Mouse (Mus musculus) midbrain, embryonic 13.5 days (tissue): ENCODE results near the gene Klhdc4. TPM values are rescaled to one million over a fixed set of nuclear protein-coding genes. Genes with fewer than 3 reads are reported as not detected.

Experiments used
- ATAC-seq: fragments of 200-750 bp; cut with Nextera tagmentation; 2 replicates; pipeline ENCODE4 v1.8.0; 2017; ENCODE audit warnings: mild to moderate bottlenecking, moderate TSS enrichment, moderate library complexity
- H3K27ac ChIP-seq: fragments of 300-500 bp; sonication (generic); 2 replicates; pipeline ENCODE4 v1.5.1; 2015; ENCODE audit warnings: inconsistent platforms, mild to moderate bottlenecking, moderate library complexity
- H3K27me3 ChIP-seq: fragments of 300-500 bp; sonication (generic); 2 replicates; pipeline ENCODE4 v1.6.1; 2015; ENCODE audit warnings: mild to moderate bottlenecking, inconsistent platforms
- H3K36me3 ChIP-seq: fragments of 300-500 bp; sonication (generic); 2 replicates; pipeline ENCODE4 v1.6.1; 2015; ENCODE audit warnings: mild to moderate bottlenecking, inconsistent platforms
- H3K4me1 ChIP-seq: fragments of 300-500 bp; sonication (generic); replicated peaks from 2 replicates; pipeline ENCODE4 v1.6.1; 2015; ENCODE audit warnings: inconsistent platforms
- H3K4me2 ChIP-seq: fragments of 300-500 bp; sonication (generic); replicated peaks from 2 replicates; pipeline ENCODE4 v1.6.1; 2015; ENCODE audit warnings: moderate library complexity, mild to moderate bottlenecking, inconsistent platforms
- H3K4me3 ChIP-seq: fragments of 300-500 bp; sonication (generic); replicated peaks from 2 replicates; pipeline ENCODE4 v1.5.1; 2015; ENCODE audit warnings: mild to moderate bottlenecking, inconsistent platforms
- H3K9ac ChIP-seq: fragments of 300-500 bp; sonication (generic); replicated peaks from 2 replicates; pipeline ENCODE4 v1.6.1; 2015; ENCODE audit warnings: mild to moderate bottlenecking, inconsistent platforms
- H3K9me3 ChIP-seq: fragments of 300-500 bp; sonication (generic); 2 replicates; pipeline ENCODE4 v1.6.1; 2016; ENCODE audit warnings: mild to moderate bottlenecking, inconsistent platforms
- WGBS: fragments of 180-500 bp; shearing (Covaris S2); methylation state at CpG from one replicate; pipeline ENCODE4 v1.1.7; 2015; 5-methylcytosine and 5-hydroxymethylcytosine counted together
- polyA plus RNA-seq: library from polyadenylated mRNA; unstranded; fragments of >200 nt; fragmentation: Nextera tagmentation; extraction: Ambion mirVana; gene quantifications from 2 replicates; pipeline ENCODE4 v1.2.1, GENCODE M21; 2015

The Klhdc4 gene
- polyA plus RNA-seq, result 45.5 and 45.7 TPM in 2 replicates

DNA sequence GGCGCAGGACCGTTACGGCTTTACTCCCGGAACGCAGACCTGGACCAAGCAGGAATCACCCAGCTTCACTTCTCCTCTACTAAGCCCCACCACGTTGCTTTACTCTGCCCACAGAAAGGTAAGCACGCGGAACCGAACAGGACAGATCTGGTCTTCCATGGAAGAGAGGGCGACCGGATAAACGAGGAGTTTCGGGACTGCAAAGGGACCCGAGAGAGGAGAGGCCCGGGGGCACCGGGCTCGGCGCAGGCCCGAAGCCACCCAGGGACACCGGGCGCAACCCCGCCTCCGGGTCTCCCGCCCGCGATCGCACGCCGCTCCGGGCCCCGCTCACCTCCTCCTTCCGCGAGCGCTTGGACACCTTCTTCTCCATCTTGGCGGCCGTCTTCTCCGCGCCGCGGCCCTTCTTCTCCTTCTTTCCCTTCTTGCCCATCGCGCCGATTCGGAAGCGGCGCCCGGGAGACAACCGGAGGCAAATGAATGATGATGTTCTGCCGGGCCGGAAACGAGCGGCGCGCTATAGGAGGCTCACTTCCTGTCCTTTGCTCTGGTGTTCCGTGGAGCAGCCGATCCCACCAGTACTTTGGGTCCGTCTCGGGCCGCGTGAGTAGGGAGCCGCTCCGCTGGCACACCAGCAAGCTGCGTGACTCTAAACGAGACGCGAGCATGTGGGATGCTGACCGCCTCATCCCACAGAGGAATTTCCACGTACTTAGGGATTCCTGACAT is at the start of gene Klhdc4:
TSS of gene Klhdc4 (minus strand) at position 522 of the 729 bp plus-strand sequence.
- under 1% methylated on average over 68 of the region's 68 CpGs for WGBS
- peak; percentile 99 for ATAC-seq

DNA sequence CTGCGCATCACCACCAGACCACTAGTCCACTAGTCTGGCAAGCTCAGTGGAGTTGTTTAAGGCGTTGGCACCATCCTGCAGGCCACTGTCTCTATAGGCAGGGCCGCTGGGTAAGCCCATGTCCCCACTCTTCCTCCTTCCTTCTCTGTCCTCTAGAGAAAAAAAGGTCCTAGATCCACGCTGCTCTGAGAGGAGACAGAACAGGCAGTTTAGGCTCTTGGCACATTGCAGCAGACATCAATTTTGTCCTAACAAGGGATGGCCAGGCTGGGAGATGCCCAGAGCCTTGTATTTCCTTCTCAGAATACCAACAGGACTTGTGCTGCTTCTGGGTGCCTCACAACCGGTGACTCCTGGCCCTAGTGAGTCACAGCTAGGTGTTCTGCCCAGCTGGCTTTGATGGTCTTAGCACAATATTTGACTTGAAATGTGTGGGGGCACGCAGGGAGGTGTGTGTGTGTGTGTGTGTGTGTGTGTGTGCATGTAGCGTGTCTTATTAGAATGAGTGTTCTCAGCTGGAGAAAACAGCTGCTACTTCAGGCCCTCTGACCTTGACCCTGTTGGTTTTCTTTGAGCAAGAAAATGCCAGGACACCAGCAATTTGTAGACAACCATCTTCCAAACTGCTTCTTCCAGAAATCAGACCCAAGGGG is 48.6 kb upstream of the Klhdc4 start:
- Histone ChIP-seq H3K27ac (no peak overlapping the region), H3K27me3 (no peaks in the 10 kb centered on the region), H3K4me1 (no peaks in the 10 kb centered on the region), H3K9ac (no peak overlapping the region), H3K4me2 (no peak overlapping the region), H3K36me3 (peaks cover 15% of the 10 kb centered on the region), H3K9me3 (no peaks in the 10 kb centered on the region), H3K4me3 (no peak overlapping the region)
- 87% methylated on average over 7 of the region's 7 CpGs for whole genome bisulfite sequencing
- ATAC-seq, result no peak

More for the DNA sequence above, at the start of gene Klhdc4:
- H3K9me3 ChIP-seq, result no peaks in the 10 kb centered on the region
- H3K27ac ChIP-seq, result peak within 1 kb of the TSS; percentile 54
- H3K27me3 ChIP-seq, result no peaks in the 10 kb centered on the region
- peak within 1 kb of the TSS; percentile 98 for H3K4me2 ChIP-seq
- H3K9ac ChIP-seq, result peak within 1 kb of the TSS; percentile 86
- H3K4me3 ChIP-seq, result peak within 1 kb of the TSS; percentile 94
- H3K36me3 ChIP-seq, result no peaks in the 10 kb centered on the region
- peaks cover 20% of the 10 kb centered on the region for H3K4me1 ChIP-seq

DNA sequence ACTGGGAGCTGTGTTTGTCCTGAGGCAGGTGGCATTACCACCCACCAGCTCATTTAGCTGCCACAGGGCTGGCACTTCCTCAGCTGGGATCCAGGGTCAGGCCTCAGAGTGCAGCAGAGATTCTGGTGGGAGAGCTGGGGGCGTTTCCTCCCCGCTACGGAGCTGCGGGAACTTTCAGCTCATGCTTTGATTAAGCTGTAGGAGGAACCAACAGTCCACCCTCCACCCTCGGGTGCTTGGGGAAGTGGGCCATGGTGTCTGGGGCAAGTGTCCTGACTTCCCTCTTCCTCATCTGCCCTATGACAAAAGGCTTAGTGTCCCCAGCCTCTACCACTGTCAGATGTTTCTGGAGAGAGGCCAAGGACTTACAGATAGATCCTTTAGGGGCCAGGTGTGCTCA is 47.8 kb upstream of the Klhdc4 start:
- WGBS, result 81% methylated on average over 5 of the region's 5 CpGs
- H3K4me2 ChIP-seq, result no peak overlapping the region
- H3K9ac ChIP-seq, result no peak overlapping the region
- ATAC-seq, result no peak
- peaks cover 4% of the 10 kb centered on the region for H3K4me1 ChIP-seq
- H3K36me3 ChIP-seq, result peaks cover 8% of the 10 kb centered on the region
- H3K9me3 ChIP-seq, result no peaks in the 10 kb centered on the region
- H3K27ac ChIP-seq, result no peak overlapping the region
- H3K27me3 ChIP-seq, result no peaks in the 10 kb centered on the region
- H3K4me3 ChIP-seq, result no peak overlapping the region

DNA sequence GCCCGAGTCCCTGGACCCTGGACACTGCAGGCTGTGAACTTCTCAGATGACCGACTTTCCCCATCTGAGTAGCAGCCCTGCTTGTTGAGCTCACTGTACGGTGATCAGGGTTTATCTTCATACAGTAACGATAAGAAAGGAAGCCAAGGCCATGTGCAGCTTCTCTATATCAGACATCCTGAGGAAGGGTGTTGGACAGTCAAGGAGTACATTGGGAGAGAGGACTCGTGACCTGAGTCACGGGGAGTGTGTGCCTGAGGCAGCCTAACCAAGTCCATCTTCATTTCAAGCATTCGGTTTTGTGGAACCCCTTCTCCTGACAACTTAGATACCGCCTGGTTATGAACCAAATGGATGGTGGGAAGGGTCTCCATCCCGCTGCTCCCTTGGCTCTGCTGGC is 46.1 kb upstream of the Klhdc4 start:
- Histone ChIP-seq H3K27ac (no peak overlapping the region), H3K9me3 (no peaks in the 10 kb centered on the region), H3K4me2 (no peak overlapping the region), H3K27me3 (no peaks in the 10 kb centered on the region), H3K4me1 (peaks cover 9% of the 10 kb centered on the region), H3K36me3 (no peaks in the 10 kb centered on the region), H3K9ac (no peak overlapping the region), H3K4me3 (no peak overlapping the region)
- no peak for ATAC-seq
- 89% methylated on average over 9 of the region's 9 CpGs for WGBS

DNA sequence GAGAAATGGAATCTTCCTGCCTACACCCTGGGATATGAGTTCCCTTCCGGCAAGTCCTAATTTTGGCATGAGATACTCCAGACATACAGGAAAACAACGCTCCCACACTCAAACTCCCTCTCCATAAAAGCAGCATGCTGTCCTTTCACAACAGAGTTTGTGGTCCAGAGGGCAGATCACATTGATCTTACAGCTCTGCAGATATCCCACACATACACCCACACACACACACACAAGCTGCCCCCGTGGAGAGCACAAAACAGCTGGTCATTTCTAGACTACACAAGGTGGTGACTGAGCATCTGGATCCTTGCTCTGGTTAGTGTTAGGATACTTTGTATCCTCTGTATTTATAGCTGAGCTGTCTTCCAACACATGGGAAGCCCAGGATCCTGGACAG is 45.7 kb upstream of the Klhdc4 start:
- H3K4me2 ChIP-seq, result no peak overlapping the region
- WGBS, result 90% methylated on average over 3 of the region's 3 CpGs
- no peak overlapping the region for H3K27ac ChIP-seq
- H3K27me3 ChIP-seq, result no peaks in the 10 kb centered on the region
- H3K9ac ChIP-seq, result no peak overlapping the region
- ATAC-seq, result no peak
- H3K36me3 ChIP-seq, result no peaks in the 10 kb centered on the region
- H3K9me3 ChIP-seq, result no peaks in the 10 kb centered on the region
- peaks cover 9% of the 10 kb centered on the region for H3K4me1 ChIP-seq
- no peak overlapping the region for H3K4me3 ChIP-seq

DNA sequence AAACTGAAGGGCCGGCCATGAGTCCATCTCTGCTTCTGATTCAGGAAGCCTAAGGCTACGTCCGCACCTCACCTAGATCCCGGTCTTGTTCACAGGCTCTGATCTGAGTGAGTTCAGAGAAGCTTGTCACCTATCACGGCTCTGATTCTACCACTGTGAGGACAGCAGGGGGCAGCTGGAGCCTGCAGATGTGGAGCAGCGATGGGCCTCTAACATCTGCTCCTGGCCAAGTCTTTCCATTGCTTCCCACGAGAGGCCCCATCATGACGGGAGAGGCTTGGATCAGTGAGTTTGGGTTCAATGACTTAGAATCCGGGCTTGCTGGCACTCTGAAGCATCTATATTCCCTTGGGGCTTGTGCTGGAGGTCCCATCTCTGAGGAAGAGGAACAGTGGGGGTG is 44.7 kb upstream of the Klhdc4 start:
- 70% methylated on average over 9 of the region's 9 CpGs for WGBS
- H3K9me3 ChIP-seq, result no peaks in the 10 kb centered on the region
- no peak overlapping the region for H3K9ac ChIP-seq
- H3K27me3 ChIP-seq, result no peaks in the 10 kb centered on the region
- H3K27ac ChIP-seq, result no peak overlapping the region
- H3K4me3 ChIP-seq, result no peak overlapping the region
- no peak for ATAC-seq
- H3K4me2 ChIP-seq, result no peak overlapping the region
- H3K4me1 ChIP-seq, result peaks cover 9% of the 10 kb centered on the region
- H3K36me3 ChIP-seq, result no peaks in the 10 kb centered on the region

DNA sequence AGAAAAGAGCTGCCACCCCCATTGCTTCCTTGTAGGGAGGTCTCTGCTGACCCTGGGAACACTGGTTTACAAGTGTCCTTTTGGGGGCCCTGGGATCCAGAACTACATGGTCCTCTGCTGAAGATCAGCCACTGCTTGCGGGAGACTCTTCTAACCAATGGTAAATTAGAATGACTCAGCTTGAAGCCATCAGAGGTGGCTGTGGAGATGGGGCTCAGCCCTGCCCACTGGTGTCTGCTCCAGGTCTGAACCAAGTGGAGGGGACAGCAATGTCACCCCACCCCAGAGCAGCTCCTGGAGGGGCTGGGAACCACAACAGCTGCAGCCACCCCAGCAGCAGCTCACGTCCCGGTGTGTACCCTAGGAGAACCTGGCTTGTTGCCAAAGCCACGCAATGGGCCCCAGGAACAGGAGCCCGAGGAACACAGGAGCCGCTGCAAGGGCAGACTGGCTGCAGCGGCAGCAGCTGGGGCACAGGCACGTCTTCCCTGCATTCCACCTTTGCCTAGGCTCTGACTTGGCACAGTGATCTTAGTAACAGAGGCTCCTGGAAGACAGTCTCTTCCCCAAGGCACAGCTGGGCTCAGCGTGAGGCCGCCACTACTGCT is 42.6 kb upstream of the Klhdc4 start:
- Histone ChIP-seq H3K27ac (no peak overlapping the region), H3K4me3 (no peak overlapping the region), H3K9me3 (no peaks in the 10 kb centered on the region), H3K9ac (no peak overlapping the region), H3K4me1 (peaks cover 9% of the 10 kb centered on the region), H3K4me2 (no peak overlapping the region), H3K27me3 (no peaks in the 10 kb centered on the region), H3K36me3 (no peaks in the 10 kb centered on the region)
- WGBS, result 28% methylated on average over 10 of the region's 10 CpGs
- ATAC-seq, result no peak

DNA sequence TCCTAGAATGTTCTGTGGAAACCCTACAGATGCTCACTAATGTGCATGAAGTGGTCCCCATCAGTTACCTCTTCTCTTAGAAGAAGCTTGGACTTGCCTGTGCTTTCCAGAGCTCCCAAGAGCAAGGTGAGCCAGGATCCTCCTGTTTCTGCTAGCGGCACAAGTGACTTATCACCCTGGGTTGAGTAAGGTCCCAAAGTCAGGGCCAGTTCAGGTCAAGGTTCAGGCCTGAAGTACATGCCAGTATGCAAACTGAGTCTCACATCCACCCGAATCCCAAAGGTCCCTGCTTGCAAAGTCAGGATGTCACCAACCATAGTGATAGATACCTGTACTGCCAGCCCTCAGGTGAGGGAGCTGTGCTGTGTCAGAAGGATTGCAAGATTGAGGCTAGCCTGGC is 40.8 kb upstream of the Klhdc4 start:
- Histone ChIP-seq H3K4me1 (peaks cover 9% of the 10 kb centered on the region), H3K36me3 (no peaks in the 10 kb centered on the region), H3K4me3 (no peak overlapping the region), H3K27me3 (no peaks in the 10 kb centered on the region), H3K4me2 (no peak overlapping the region), H3K9me3 (no peaks in the 10 kb centered on the region), H3K27ac (no peak overlapping the region), H3K9ac (no peak overlapping the region)
- 86% methylated on average over 2 of the region's 2 CpGs for WGBS
- ATAC-seq, result no peak

DNA sequence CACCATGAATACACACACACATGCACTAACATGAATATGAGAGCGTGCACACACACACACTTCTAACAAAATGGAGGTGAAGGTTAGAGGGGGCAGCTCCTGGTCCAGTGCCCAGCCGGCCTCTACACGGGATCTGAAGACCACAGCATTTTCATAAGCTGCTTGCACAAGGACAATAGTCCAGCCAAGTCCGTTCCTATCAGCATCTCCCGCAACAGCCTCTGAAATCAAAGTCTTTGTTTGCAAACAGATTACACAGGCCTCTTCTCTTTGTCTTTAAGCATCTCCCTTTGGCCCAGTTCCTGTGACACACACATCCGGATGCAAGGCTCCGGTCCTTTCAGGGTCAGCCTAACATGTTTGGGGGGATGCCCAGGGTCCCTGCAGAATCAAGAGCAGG is 39.5 kb upstream of the Klhdc4 start:
- Histone ChIP-seq H3K4me2 (no peak overlapping the region), H3K36me3 (no peaks in the 10 kb centered on the region), H3K9me3 (no peaks in the 10 kb centered on the region), H3K27me3 (no peaks in the 10 kb centered on the region), H3K27ac (no peak overlapping the region), H3K9ac (no peak overlapping the region), H3K4me3 (no peak overlapping the region), H3K4me1 (peaks cover 9% of the 10 kb centered on the region)
- WGBS, result 77% methylated on average over 7 of the region's 7 CpGs
- ATAC-seq, result no peak

DNA sequence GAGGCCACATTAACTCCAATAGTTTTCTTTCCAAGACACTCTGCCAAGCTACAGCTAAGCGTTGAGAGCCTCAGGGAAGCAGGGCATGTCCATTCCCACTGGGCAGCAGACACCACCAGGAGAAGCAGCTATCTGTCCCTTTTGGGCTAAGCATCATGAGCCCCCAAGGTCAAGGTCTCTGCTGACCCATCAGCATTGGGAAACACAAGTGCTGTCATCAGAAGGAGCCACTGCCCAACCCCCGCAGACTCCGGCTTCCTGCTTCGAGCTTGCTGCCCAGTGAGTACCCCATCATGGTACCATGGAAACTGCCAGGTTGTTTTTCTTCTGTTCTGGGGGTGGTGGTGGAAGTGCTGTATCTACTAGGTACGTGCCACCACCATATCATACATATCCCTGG is 38.8 kb upstream of the Klhdc4 start:
- no peak overlapping the region for H3K9ac ChIP-seq
- H3K27me3 ChIP-seq, result no peaks in the 10 kb centered on the region
- no peaks in the 10 kb centered on the region for H3K36me3 ChIP-seq
- no peak overlapping the region for H3K27ac ChIP-seq
- H3K4me3 ChIP-seq, result no peak overlapping the region
- WGBS, result 95% methylated on average over 5 of the region's 5 CpGs
- ATAC-seq, result no peak
- H3K9me3 ChIP-seq, result no peaks in the 10 kb centered on the region
- peaks cover 9% of the 10 kb centered on the region for H3K4me1 ChIP-seq
- no peak overlapping the region for H3K4me2 ChIP-seq

DNA sequence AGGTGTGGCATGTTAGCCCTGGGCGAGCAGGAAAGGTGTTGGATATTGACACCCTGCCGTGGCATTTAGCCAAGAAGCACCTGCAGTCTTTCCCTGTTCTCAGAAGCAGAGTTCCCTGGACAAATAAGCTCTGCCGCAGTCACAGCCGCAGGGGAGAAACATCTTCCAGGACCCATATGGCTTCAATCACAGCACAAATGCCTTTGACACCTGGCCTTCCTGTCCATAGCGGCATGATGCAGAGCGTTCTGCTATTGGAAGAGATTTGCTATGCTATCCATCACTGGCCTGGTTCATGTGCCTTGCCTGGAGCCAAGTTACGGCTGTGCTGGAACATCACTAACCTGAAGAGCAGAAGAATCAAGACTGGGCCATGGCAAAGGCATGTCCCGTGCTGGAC is 36.0 kb upstream of the Klhdc4 start:
- Histone ChIP-seq H3K4me3 (no peak overlapping the region), H3K9me3 (no peaks in the 10 kb centered on the region), H3K27ac (no peak overlapping the region), H3K4me1 (no peaks in the 10 kb centered on the region), H3K9ac (no peak overlapping the region), H3K27me3 (no peaks in the 10 kb centered on the region), H3K36me3 (no peaks in the 10 kb centered on the region), H3K4me2 (no peak overlapping the region)
- WGBS, result 90% methylated on average over 8 of the region's 8 CpGs
- ATAC-seq, result no peak

DNA sequence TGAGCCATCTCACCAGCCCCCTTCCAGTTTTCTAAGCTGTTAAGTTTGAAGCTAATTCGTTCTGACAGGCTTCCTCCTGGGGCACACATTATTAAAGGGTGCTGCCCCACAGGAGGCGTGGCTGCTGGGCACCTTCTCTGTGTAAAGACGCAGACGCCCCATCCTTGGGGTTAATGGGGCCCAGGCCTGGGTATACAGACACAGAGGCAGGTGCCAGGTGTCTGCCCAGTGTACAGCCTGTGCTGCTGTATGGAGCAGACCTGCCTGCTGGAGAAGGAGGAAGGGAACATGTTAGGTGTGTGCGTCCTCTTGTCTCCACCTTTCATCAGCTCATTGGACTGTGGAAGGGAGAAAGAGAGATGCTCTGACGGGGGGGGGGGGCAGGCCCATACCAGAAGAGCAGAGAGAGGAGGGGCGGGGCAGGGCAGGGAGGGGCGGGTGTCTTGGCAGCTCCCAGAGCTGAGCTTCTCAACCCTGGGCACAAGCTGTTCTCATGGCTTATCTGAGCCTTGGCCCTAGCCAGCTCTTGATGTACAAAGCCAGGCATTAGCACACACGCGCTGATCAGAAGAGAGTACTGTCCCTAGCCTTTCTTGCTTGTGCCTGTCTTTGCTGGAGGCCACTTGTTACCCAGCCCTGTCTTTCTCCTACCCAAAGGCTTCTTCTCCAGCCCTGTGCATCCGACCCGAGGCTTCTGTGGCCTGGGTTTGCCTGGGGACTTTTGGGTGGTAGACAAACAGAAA is 32.6 kb upstream of the Klhdc4 start:
- Histone ChIP-seq H3K4me1 (no peaks in the 10 kb centered on the region), H3K36me3 (no peaks in the 10 kb centered on the region), H3K4me3 (no peak overlapping the region), H3K27ac (no peak overlapping the region), H3K27me3 (no peaks in the 10 kb centered on the region), H3K4me2 (no peak overlapping the region), H3K9ac (no peak overlapping the region), H3K9me3 (no peaks in the 10 kb centered on the region)
- WGBS, result 78% methylated on average over 10 of the region's 12 CpGs
- no peak for ATAC-seq
